Mouse (Mus musculus): ENCODE data around the gene Shroom3.

DNA sequence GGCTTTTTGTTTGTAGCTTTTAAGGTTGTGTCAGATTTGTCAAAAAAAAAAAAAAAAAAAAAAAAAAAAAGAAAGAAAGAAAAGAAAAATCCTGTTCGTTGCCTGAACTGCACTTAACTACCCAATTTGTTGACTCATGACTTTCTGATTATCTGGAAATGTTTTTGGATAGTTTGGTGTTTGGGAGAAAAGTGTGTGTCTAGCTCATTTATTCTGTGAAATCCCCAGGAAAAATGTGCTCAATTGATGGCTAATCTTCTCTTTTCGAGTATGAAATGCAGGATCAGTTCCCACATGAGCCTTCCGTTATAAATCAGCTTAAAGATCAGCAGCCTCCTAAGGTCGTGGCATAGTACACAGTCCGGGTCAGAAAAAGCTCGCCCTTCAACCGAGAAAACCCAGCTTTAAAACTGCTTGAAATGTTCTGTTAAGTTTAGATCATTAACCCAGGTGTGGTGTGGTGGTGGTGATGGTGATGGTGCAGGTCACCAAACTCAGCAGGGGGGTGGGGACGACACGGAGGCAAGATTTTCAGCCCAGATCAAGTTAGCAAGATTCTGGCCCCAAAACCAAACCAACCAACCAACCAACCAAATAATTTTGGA is 738 bp downstream of the Shroom3 start:
- TF ChIP-seq CTCF (IDR thresholded peaks at IDR 0.05; ENCODE audit: low read depth, low read length) (no peak), POLR2A (IDR thresholded peaks at IDR 0.05; ENCODE audit: borderline replicate concordance, low read depth, low read length) (no peak)

All from bone marrow macrophage, adult 2 months (primary cell).